Mouse (Mus musculus) hematopoietic stem cell, adult 5-6 weeks (primary cell): ENCODE data around the gene Gng12. TPM values are rescaled to one million over a fixed set of nuclear protein-coding genes. Genes with fewer than 3 reads are reported as not detected.
A peak's percentile ranks its signal among the peaks of the same experiment; 100 is the strongest.

Experiments
- ATAC-seq, 2 experiments: fragments of 125-278 bp in 1 of 2; replicated peaks in 1 of 2; 2 replicates each; pipeline ENCODE4 v1.8.0; 2016 to 2017; ENCODE audit warnings: inconsistent platforms in 2 of 2, mild to moderate bottlenecking in 2 of 2, moderate number of reproducible peaks in 2 of 2, low read depth in 1 of 2, moderate TSS enrichment in 1 of 2; ENCODE audit not compliant: low FRiP score in 2 of 2, poor library complexity in 2 of 2, severe bottlenecking in 2 of 2, insufficient read depth in 1 of 2, low TSS enrichment in 1 of 2
- total RNA-seq: library from RNA; stranded (forward); fragments of 172-1452, 232-1000 nt; gene quantifications from 2 replicates; pipeline ENCODE4 v1.2.3, GENCODE M21; 2017

Gng12 gene
- total RNA-seq, 1 experiment from 2014 or later = 83.1 TPM

DNA sequence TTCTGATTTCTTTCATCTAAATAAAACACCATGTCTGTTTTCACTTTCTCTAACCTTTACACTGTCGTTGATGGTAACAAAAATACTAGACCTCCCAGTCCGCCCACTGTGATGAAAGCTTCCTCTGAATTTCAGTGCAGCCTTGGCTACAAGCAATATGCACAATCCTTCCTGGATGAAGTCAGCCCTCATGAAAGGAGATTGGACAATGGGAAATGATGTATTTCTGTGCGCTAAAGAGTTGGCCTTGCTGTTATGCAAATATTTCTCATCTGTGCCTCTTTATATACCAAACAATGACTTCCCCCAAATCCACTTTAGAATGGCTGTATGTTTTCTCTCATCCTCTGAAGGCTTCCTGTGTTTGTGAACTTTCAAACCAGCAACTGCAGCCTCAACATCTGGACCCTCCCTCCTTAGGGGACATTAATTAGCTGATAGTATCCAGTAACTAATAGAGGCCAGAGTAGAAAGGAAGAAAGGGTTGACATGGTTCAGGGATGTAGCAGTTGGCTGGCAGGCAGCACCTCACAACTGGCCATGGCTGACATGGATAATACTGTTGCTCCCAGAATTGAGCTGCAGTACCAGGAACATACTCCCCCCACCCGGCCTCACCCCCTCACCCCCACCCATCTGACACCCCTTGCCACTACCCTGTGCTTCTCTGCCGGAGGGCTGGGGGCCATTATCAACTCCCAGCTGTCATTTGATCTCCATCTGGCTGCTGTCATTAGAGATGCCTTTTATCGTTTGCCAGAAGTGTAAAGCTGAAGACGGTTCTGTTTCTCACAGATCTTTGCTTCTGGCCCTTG, 152.9 kb downstream of the Gng12 start:
- ATAC-seq = peak in 1 of 2 experiments; percentile 29; a peak in 1 of 4 replicates

DNA sequence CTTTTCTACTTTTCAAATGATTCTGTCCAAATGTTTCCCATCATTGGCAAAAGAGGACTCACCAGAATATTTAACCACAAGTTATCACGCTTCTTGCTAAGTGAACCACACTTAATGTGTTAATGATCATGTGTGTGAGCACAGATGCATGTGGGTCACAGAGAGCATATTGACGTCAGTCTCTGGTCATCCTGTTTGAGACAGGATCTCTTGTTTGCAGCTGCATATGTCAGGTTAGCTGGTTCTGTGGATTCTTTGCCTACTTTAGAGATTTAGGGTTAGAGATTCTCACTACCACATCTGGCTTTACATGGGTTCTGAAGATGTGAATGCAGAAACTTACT, 153.5 kb downstream of the Gng12 start:
- ATAC-seq = no peak

DNA sequence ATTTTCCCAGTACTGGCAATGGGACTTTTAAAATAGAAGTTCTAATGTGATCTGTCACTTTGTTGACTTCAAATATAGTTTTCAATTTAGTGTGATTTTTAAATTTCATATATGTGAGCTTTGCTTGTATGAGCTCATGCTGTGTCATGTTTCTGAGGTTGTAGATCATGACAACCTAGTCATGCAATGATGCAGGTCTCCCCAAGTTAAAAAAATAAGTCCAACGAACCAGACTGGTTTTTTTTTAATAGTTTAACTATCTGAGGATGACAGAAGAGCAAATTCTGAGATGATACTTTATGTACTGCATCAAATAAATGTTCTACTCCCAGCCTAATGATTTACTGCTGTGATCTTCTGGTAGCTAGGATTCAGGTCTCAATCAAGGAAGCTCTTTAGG, 153.9 kb downstream of the Gng12 start:
- ATAC-seq = no peak

DNA sequence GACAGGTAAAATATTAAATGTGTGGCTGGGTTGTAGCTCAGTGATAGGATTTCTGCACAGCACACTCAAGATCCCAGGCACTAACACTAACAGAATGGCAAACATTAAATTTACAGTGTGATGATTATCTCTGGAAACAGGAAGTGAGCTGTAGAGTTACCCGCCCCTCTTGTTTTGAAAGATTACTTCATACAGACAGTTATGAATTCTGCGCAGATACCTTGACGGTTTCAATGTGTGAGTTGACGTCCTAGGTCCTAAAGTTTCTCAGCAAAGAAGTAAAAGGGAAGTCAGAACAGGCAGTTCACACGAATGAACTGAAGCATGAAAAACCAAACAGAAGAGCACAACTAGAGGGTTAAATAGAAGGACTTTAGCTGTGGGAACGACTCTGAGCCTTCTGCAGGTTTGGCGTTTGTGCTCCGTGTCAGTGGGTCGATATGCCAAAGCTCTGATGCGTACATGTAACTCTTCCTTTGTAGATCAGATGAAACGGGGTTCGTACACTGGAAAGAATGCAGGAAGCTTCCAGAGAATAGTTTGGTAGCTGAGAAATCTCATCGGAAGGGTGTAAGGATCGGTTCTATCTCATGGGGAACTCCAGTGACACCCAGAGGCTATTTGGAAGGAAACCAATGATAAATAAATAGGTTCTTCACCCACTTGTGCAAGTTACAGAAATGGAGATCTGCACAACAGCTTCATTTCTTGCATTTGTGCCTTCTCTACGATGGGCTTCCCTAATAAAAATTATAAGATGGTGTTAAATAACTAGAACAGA, 160.1 kb downstream of the Gng12 start:
- ATAC-seq = peak; percentile 62 to 88

DNA sequence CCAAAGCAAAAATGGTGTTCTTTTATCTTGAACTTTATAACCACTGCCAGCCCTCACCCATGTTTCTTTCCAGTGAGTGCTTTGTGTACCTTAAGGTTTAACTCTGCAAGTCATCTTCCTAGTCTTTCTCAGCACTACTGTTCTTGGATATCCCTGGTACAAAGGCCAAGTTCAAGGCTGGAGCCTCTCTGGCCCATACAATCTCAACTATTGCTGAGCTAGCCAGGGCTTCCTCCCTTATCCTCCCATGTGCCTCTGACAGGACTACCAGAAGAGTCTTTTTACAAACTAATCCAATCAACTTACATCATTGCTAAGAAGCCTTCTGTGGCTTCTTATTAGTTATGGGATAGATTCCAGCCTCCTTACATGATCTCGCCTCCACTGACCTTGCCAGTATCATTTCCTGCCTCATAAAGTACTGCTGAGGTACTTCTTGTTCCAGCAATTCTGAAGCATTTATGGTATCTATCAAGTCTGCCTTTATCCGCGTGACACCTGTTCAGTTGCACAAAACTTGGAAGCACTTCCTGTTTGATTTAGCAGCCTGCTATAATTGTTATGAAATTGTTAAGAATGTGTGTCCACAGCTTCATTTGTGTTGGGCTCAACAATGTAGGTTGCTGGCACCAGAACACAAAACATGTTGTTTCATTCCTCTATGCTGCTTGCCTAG, 160.8 kb downstream of the Gng12 start:
- no peak for ATAC-seq

DNA sequence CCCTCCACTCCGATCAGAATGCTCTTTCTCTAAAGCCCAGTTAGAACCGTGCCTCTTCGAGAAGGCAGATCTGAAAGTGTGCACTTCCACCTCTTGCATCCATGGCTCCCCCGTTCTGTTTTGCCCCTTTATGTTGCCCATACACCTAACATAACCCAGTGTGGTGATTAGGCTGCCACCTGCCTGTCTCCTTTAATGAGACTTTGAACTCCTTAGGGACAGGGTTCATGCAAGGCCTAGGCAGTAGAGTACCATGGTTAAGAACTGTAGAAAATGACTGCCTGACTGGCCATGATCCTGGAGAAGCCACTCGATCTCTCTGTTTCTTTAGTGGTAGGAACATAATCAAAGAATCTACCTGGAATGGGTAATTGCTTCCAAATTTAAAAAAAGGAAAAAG, 161.4 kb downstream of the Gng12 start:
- no peak for ATAC-seq

DNA sequence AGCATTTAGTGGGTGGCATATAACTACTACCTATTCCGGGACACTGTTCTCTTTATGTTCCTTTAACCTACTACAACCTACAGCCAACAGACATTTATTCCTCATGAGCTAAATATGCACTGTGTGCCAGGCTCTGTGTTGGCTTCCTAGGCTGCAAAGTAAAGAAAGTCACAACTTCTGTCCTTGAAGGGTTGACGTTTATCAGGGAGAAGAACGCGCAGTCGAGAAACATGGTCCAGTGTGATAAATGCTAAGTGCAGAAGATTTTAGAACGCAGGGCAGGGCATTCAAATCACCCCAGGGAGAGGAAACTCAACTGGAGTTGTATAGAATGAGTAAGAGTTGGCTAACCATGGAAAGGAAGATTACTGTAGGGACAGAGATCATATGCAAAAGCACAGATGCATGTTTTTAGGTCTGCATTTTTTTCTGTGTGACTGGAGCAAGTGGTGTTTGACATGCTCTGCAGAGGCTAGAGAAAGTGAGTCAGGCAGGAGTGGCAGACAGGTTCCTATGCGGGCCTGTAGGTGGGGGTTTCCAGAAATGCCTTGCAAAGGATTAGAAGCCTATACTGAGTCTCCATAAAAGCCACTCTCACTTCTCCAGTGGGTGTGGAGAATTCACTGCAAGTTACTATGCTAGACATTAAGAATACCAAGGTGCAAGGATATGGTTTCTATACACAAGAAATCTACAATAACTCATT, 161.9 kb downstream of the Gng12 start:
- no peak for ATAC-seq

DNA sequence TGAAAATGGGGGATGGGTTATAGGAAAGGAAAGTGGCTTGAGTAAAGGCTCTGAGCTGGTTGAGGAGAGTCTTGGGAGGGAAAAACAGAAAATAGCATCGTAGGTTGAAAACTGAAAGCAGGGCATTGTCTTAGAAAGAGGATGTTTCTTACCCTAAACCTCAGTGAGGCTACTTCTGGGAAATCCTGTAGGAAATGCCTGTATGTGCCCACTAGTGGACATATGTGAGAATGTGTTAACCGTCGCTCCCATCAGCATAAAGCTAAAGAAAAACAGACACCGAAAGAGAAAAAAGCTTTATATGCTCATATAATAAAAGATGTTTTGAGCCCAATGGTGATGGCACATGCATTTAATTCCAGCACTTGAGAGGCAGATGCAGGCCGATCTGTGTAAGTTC, 163.9 kb downstream of the Gng12 start:
- no peak for ATAC-seq

DNA sequence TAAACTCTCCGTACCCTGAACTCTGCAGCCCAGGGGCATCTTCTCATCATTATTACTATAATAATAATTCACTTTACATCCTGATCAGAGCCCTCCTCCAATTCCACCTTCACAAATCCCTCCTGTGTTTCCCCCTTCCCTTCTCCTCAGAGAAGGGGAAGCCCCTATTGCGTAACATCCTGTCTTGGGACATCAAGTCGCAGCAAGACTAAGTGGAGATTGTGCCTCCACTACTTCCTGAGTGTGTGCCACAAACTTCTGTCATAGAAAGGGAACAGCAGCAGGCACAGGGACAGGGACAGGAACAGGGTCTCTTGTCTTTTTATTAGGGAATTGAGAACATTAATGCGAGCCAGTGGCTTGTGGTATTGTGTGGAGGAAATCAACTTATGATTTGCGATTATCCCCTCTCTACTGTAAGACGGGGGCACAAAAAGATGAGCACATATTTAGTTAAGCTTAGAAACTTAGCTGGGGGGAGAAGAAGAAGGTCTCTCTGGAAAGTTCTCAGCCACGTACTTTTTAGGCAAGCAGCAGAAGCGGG, 173.1 kb downstream of the Gng12 start:
- ATAC-seq = peak; percentile 91

DNA sequence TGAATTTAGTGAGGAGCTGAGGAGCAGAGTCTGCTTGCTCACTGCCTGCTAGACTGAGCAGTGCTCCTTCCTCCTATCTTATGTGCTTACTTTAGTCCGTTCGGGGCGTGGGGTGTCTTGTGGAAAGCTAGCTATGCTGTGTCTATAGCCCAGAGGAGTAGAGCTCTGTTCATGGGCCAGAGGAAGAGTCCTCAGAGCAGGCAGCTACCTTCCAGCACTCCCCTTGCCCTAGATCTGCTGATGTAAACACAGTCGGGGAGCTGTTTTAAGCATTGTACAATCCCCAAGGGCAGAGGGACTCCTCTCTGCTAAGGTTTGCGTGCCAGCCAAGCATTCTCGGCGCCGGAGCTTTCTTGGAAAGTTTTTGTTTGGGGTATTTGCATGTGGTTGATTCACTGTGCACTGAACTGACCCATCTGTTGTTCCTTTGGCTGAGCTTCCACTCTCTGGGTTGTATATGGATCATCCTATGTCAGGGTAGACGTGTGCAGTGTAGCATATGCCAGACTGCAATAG, 173.7 kb downstream of the Gng12 start:
- ATAC-seq = 0 out of 4 replicates have a peak, but pooled peaks of 1 of the 2 experiments have one; percentile 12

Other genes starting within 250 kb of the Gng12 start
- gene Vmn1r35, start 210.5 kb upstream of the Gng12 start, total RNA-seq = not detected in 2 replicates
- gene Vmn1r36, start 177.2 kb upstream of the Gng12 start, total RNA-seq = not detected in 2 replicates
- gene Vmn1r37, start 167.0 kb upstream of the Gng12 start, total RNA-seq = not detected in 2 replicates
- gene Vmn1r38, start 113.8 kb upstream of the Gng12 start, total RNA-seq = not detected in 2 replicates
- gene Vmn1r39, start 85.8 kb upstream of the Gng12 start, total RNA-seq = not detected in 2 replicates
- 36.1 and 51.8 TPM in 2 replicates for gene Gadd45a, start 141.1 kb downstream of the Gng12 start, total RNA-seq